Mouse (Mus musculus) heart, embryonic 14.5 days (tissue): ENCODE measurements at regions not wholly inside any gene's neighbourhood (a gene's known extent, or its start where the extent isn't known, plus 50 kb on each side); places are given as distances from the start of the nearest gene placed in this dataset.

ENCODE experiments used
- ATAC-seq: fragments of 200-750 bp; cut with Nextera tagmentation; 2 replicates; pipeline ENCODE4 v1.8.0; 2017; ENCODE audit warnings: low read depth, moderate TSS enrichment; ENCODE audit not compliant: insufficient number of reproducible peaks, insufficient read depth, low FRiP score
- H3K27ac ChIP-seq, 2 experiments: fragments of 200-500 bp in 1 of 2; fragments of 300-500 bp in 1 of 2; sonication (generic) in 1 of 2; replicated peaks in 1 of 2; 2 replicates each; pipeline ENCODE4 v1.5.1; 2012 to 2014; ENCODE audit warnings: low read depth in 2 of 2, low read length in 2 of 2, control low read depth in 1 of 2, mild to moderate bottlenecking in 1 of 2, mixed read lengths in 1 of 2; ENCODE audit not compliant: control insufficient read depth in 1 of 2, insufficient read depth in 1 of 2
- H3K27me3 ChIP-seq: fragments of 300-500 bp; sonication (generic); 2 replicates; pipeline ENCODE4 v1.6.1; 2014; ENCODE audit warnings: mild to moderate bottlenecking, low read length, control low read depth; ENCODE audit not compliant: control insufficient read depth, insufficient read depth
- H3K36me3 ChIP-seq: fragments of 300-500 bp; sonication (generic); 2 replicates; pipeline ENCODE4 v1.6.1; 2014; ENCODE audit warnings: mild to moderate bottlenecking, control low read depth, low read length, mixed read lengths; ENCODE audit not compliant: control insufficient read depth, insufficient read depth
- H3K4me1 ChIP-seq, 2 experiments: fragments of 200-500 bp in 1 of 2; fragments of 300-500 bp in 1 of 2; sonication (generic) in 1 of 2; 2 replicates each; pipeline ENCODE4 v1.6.1; 2012 to 2014; ENCODE audit warnings: low read length in 2 of 2, control low read depth in 1 of 2, mixed read lengths in 1 of 2; ENCODE audit not compliant: control insufficient read depth in 2 of 2, insufficient read depth in 2 of 2
- H3K4me2 ChIP-seq: fragments of 300-500 bp; sonication (generic); 2 replicates; pipeline ENCODE4 v1.6.1; 2014; ENCODE audit warnings: mild to moderate bottlenecking, low read length
- H3K4me3 ChIP-seq, 2 experiments: fragments of 200-500 bp in 1 of 2; fragments of 300-500 bp in 1 of 2; sonication (generic) in 1 of 2; 2 replicates each; pipeline ENCODE4 v1.5.1; 2012 to 2014; ENCODE audit warnings: low read length in 2 of 2, mild to moderate bottlenecking in 2 of 2, control low read depth in 1 of 2, low read depth in 1 of 2, moderate library complexity in 1 of 2; ENCODE audit not compliant: control insufficient read depth in 1 of 2, insufficient read depth in 1 of 2
- H3K9ac ChIP-seq: fragments of 300-500 bp; sonication (generic); 2 replicates; pipeline ENCODE4 v1.6.1; 2014; ENCODE audit warnings: mild to moderate bottlenecking, low read length
- H3K9me3 ChIP-seq: fragments of 300-500 bp; sonication (generic); 2 replicates; pipeline ENCODE4 v1.6.1; 2016; ENCODE audit warnings: low read length, control low read depth; ENCODE audit not compliant: control insufficient read depth
- WGBS: fragments of 180-500 bp; shearing (Covaris S2); extraction: QIAGEN DNeasy Blood & Tissue Kit; methylation state at CpG from one replicate; pipeline ENCODE4 v1.1.7; 2014; 5-methylcytosine and 5-hydroxymethylcytosine counted together

- Histone ChIP-seq H3K4me1 (peaks cover 22 to 27% of the 10 kb centered on the region in 2 experiments), H3K36me3 (no peaks in the 10 kb centered on the region), H3K9ac (no peak overlapping the region), H3K4me3 (no peak overlapping the region), H3K27ac (peak overlapping the region; percentile 68 to 86), H3K9me3 (no peaks in the 10 kb centered on the region), H3K4me2 (peak overlapping the region; percentile 33), H3K27me3 (no peaks in the 10 kb centered on the region)
- ATAC-seq, result peak; percentile 87
- 23% methylated on average over 12 of the region's 12 CpGs for WGBS
Observed at GRCm38 (mm10) chr17:80825971-80826730, 97.9 kb upstream of the Map4k3 start.

DNA sequence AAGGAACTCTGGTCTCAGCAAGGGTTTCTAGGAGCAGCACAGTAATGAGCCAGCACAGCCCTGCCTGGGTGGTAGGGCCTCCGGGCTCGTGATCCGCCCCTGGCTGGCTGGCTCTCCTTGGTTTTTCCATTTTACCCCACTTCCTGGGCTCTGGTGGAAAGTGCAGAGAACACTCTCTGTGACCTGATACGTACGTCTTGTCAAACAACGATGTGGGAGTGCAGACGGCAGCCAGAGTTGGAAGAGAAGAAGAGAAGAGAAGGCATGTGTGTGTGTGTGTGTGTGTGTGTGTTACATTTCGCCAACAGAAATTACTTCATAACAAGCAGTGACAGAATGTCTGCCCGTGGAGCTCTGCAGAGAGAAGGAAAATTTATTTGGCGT lies 97.2 kb upstream of the Map4k3 start:
- no peak overlapping the region for H3K9ac ChIP-seq
- H3K4me2 ChIP-seq, result peak overlapping the region; percentile 33
- peaks cover 22 to 27% of the 10 kb centered on the region in 2 experiments for H3K4me1 ChIP-seq
- no peaks in the 10 kb centered on the region for H3K27me3 ChIP-seq
- H3K36me3 ChIP-seq, result no peaks in the 10 kb centered on the region
- H3K4me3 ChIP-seq, result no peak overlapping the region
- H3K9me3 ChIP-seq, result no peaks in the 10 kb centered on the region
- H3K27ac ChIP-seq, result peak overlapping the region; percentile 46 to 86
- 28% methylated on average over 10 of the region's 10 CpGs for WGBS
- ATAC-seq, result peak; percentile 65

DNA sequence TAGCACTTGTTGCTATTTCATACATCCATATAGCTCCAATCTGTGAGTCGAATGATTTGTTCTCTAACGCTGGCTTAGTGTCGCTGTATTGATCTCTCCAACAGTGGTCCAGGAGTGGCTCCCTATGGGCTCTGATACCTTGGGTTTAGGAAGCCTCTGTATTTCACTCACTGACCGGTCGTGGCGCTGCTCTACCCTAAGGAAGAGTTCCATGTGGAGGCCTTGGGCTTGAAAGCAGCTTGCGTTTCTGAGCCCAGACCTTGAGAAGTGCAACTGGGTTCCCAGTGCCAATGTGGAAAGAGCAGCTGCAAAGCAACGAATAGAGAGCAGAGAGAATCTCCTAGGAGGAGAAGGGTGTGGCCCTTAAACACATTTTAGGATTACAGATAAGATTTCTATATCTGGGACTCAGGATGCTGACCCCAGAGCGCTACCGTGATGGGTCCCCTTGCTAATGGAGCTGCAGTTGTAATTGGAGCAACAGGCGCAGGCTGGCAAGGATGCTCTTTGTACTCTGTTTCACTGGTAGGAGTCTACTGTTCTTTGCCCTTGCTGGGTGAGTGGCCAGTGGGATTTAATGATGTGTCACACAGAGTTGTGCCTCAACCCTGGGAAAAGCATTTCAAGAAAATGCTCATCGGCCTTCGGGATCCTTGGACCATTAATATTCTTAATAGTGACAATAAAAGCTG lies 96.7 kb upstream of the Map4k3 start:
- no peak for ATAC-seq
- Histone ChIP-seq H3K9me3 (no peaks in the 10 kb centered on the region), H3K27ac (peak overlapping the region; percentile 46 to 86), H3K4me1 (peaks cover 22 to 27% of the 10 kb centered on the region in 2 experiments), H3K27me3 (no peaks in the 10 kb centered on the region), H3K9ac (no peak overlapping the region), H3K4me3 (no peak overlapping the region), H3K4me2 (peak overlapping the region; percentile 33), H3K36me3 (no peaks in the 10 kb centered on the region)
- WGBS, result 79% methylated on average over 13 of the region's 13 CpGs

DNA sequence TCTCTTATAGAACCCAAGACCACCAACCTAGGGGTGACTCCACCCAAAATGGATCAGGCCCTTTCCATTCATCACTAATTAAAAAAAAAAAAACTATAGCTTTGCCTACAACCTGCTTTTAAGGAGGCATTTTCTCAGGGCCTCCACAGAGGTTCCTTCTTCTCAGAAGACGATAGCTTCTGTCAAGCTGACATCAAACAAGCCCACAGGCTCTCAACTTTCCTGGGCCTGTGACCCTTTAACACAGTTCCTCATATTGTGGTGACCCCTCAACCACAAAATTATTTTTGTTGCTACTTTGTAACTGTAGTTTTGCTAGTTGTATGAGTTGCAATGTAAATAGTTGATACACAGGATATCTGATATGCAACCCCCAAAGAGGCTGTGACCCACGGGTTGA lies 96.0 kb upstream of the Map4k3 start:
- no peak overlapping the region for H3K4me3 ChIP-seq
- no peaks in the 10 kb centered on the region for H3K27me3 ChIP-seq
- no peaks in the 10 kb centered on the region for H3K9me3 ChIP-seq
- no peak overlapping the region for H3K9ac ChIP-seq
- 80% methylated on average over 2 of the region's 2 CpGs for WGBS
- H3K36me3 ChIP-seq, result no peaks in the 10 kb centered on the region
- no peak for ATAC-seq
- no peak overlapping the region for H3K4me2 ChIP-seq
- H3K4me1 ChIP-seq, result peaks cover 22 to 27% of the 10 kb centered on the region in 2 experiments
- H3K27ac ChIP-seq, result peak overlapping the region in 1 of 2 experiments; percentile 86; a peak in 2 of 4 replicates

DNA sequence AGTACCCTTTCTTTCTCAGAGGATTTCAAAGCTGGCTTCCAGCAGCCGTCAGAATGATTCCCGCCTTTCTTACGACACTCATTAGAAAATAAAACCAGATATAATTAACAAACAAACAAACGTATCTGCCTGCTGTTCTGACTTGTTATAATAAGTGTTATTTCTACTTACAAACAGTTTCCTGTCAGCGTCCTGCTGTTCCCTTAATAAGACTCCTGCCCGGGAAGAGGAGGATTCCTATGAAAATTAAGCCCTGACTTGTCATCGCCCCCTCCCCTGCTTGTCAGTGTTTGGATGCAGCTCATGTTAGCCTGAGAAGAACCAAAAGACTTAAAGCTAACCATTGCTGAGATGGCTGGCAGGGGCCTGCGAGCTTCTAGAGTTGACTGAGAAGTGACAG lies 92.6 kb upstream of the Map4k3 start:
- no peak for ATAC-seq
- Histone ChIP-seq H3K9ac (no peak overlapping the region), H3K4me1 (peaks cover 15% of the 10 kb centered on the region in 2 experiments), H3K4me3 (no peak overlapping the region), H3K27me3 (no peaks in the 10 kb centered on the region), H3K9me3 (0 out of 2 replicates have a peak, but pooled peaks cover 2% of the 10 kb centered on the region), H3K36me3 (no peaks in the 10 kb centered on the region), H3K27ac (no peak overlapping the region), H3K4me2 (no peak overlapping the region)
- WGBS, result 54% methylated on average over 8 of the region's 8 CpGs

GRCm38 (mm10) chr17:80818477-80819028 lies 90.3 kb upstream of the Map4k3 start:
- WGBS, result 66% methylated on average over 9 of the region's 9 CpGs
- ATAC-seq, result no peak
- no peak overlapping the region for H3K27ac ChIP-seq

DNA sequence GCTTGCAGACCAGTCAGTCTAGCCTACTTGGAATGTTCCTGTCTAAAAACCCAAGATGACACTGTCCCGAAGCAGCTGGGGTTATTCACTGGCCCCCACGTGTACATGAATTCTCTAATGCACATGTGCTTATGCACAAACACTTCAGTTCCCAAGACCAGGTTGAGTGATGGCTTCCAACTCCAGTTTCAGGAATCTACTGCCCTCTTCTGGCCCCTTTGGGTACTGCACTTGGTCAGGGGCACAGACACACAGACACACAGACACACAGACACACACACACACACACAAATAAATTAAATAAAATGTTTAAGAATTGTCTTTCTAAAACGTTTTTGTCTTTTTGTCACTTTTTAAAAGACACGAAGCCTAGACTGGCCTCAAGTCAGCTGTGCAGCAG lies 87.5 kb upstream of the Map4k3 start:
- Histone ChIP-seq H3K9ac (no peak overlapping the region), H3K27me3 (no peaks in the 10 kb centered on the region), H3K4me1 (peaks cover 3 to 4% of the 10 kb centered on the region in 2 experiments; a peak in 3 of 4 replicates), H3K9me3 (0 out of 2 replicates have a peak, but pooled peaks cover 3% of the 10 kb centered on the region), H3K36me3 (no peaks in the 10 kb centered on the region), H3K4me2 (no peak overlapping the region), H3K4me3 (no peak overlapping the region), H3K27ac (no peak overlapping the region)
- ATAC-seq, result no peak
- 81% methylated on average over 4 of the region's 4 CpGs for WGBS

More at GRCm38 (mm10) chr17:80818477-80819028, 90.3 kb upstream of the Map4k3 start:
- Histone ChIP-seq H3K27me3 (no peaks in the 10 kb centered on the region), H3K9ac (no peak overlapping the region), H3K36me3 (no peaks in the 10 kb centered on the region), H3K4me2 (no peak overlapping the region), H3K4me1 (peaks cover 3 to 4% of the 10 kb centered on the region in 2 experiments; a peak in 3 of 4 replicates), H3K9me3 (0 out of 2 replicates have a peak, but pooled peaks cover 3% of the 10 kb centered on the region), H3K4me3 (no peak overlapping the region)
